Mouse (Mus musculus) limb, embryonic 15.5 days (tissue): Measurements from ENCODE around the gene Ankrd66. TPM values are rescaled to one million over a fixed set of nuclear protein-coding genes. Genes with fewer than 3 reads are reported as not detected.

Experiments used
- ATAC-seq: fragments of 200-750 bp; cut with Nextera tagmentation; 2 replicates; pipeline ENCODE4 v1.8.0; 2017; ENCODE audit warnings: low read depth, moderate TSS enrichment; ENCODE audit not compliant: insufficient number of reproducible peaks, low FRiP score, low TSS enrichment
- H3K27ac ChIP-seq: fragments of 300-500 bp; sonication (generic); 2 replicates; pipeline ENCODE4 v1.5.1; 2015; ENCODE audit warnings: moderate library complexity, mild to moderate bottlenecking, inconsistent platforms
- H3K27me3 ChIP-seq: fragments of 300-500 bp; sonication (generic); 2 replicates; pipeline ENCODE4 v1.6.1; 2015; ENCODE audit warnings: inconsistent platforms
- H3K36me3 ChIP-seq: fragments of 300-500 bp; sonication (generic); 2 replicates; pipeline ENCODE4 v1.6.1; 2015; ENCODE audit warnings: inconsistent platforms
- H3K4me1 ChIP-seq: fragments of 300-500 bp; sonication (generic); 2 replicates; pipeline ENCODE4 v1.6.1; 2015; ENCODE audit warnings: inconsistent platforms
- H3K4me2 ChIP-seq: fragments of 300-500 bp; sonication (generic); 2 replicates; pipeline ENCODE4 v1.6.1; 2015; ENCODE audit warnings: mild to moderate bottlenecking, inconsistent platforms
- H3K4me3 ChIP-seq: fragments of 300-500 bp; sonication (generic); 2 replicates; pipeline ENCODE4 v1.5.1; 2015; ENCODE audit warnings: mild to moderate bottlenecking, inconsistent platforms
- H3K9ac ChIP-seq: fragments of 300-500 bp; sonication (generic); 2 replicates; pipeline ENCODE4 v1.6.1; 2015; ENCODE audit warnings: inconsistent platforms
- H3K9me3 ChIP-seq: fragments of 300-500 bp; sonication (generic); 2 replicates; pipeline ENCODE4 v1.6.1; 2016; ENCODE audit warnings: inconsistent platforms
- WGBS: fragments of 180-500 bp; shearing (Covaris S2); methylation state at CpG from one replicate; pipeline ENCODE4 v1.1.7; 2015; 5-methylcytosine and 5-hydroxymethylcytosine counted together
- polyA plus RNA-seq: library from polyadenylated mRNA; unstranded; fragments of >200 nt; fragmentation: Nextera tagmentation; extraction: Ambion mirVana; gene quantifications from 2 replicates; pipeline ENCODE4 v1.2.1, GENCODE M21; 2015

Gene Ankrd66
- polyA plus RNA-seq: 0.14 and 0.18 TPM in 2 replicates

DNA sequence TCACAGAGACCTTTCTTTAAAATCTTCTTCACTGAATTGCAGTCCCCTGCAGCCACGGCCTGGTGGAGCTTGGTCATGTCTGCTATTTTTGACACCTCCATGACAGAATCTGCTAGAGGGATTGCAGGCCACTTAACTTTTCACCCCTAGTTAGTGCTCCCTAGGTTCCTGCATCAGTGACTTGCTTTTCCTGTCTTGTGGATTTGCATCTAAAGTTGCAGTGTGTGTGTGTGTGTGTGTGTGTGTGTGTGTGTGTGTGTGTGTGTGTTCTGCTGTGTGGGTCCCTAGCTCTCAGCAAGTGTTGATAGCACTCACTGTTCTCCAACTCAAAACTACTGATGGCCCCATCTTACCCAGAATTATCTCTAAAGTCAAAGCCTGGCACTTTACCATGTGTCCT is at the start of gene Ankrd66:
Ankrd66 (minus strand) TSS at position 101 of the 400 bp plus-strand sequence.
- H3K4me2 ChIP-seq: no peak within 1 kb of the TSS
- no peaks in the 10 kb centered on the region for H3K36me3 ChIP-seq
- H3K9ac ChIP-seq: no peak within 1 kb of the TSS
- H3K27me3 ChIP-seq: no peaks in the 10 kb centered on the region
- H3K9me3 ChIP-seq: no peaks in the 10 kb centered on the region
- H3K4me3 ChIP-seq: no peak within 1 kb of the TSS
- WGBS: 20% methylated on average over 1 of the region's 1 CpGs
- H3K27ac ChIP-seq: no peak within 1 kb of the TSS
- ATAC-seq: no peak
- H3K4me1 ChIP-seq: no peaks in the 10 kb centered on the region

DNA sequence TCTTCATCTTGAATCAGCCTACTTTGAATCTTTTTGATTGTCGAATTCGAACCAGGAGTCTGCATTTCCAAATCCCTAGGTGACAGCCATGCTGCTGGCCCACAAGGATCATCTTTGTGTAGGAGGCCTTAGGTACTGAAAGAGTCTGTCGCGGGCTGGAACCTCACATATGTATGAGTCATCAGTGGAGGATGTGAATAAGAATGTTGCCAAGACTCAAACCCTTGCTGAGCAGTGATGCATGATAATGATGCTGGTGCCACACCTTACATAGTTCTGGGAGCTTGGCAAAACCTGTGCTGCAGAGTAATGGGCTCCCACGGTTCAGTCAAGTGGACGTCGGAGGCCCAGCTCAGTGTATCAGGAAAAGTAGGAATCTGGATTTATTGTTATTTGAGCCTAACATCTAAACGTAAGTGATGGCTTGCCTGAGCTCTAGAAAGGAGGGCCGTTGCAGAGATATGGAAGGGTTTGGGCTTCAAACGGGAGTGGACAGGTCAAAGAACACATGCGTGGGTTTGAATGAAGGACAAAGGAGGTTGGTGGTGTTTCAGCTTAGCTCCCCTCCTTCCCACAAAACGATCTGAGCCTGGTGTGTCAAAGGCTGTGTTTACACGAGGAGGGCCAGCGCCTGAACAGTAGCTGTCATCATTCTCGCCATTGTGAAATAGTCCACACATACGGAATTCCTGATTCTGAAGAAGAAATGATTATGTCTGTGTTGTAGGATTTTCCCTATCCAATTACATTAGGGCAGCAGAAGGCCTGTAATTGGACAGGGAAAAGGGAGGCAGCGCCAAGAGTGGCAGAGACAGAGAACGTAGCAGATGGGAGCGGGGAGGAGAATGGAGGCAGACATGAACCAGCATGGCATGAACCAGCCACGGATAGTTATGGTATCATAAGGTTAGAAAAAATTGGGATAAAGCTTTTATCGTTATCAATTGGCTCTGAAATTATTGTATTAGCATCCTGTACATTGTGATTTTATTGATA is 49.2 kb upstream of the Ankrd66 start:
- no peaks in the 10 kb centered on the region for H3K4me1 ChIP-seq
- H3K9me3 ChIP-seq: no peaks in the 10 kb centered on the region
- no peak overlapping the region for H3K4me2 ChIP-seq
- H3K4me3 ChIP-seq: no peak overlapping the region
- WGBS: 85% methylated on average over 21 of the region's 21 CpGs
- no peaks in the 10 kb centered on the region for H3K36me3 ChIP-seq
- H3K27ac ChIP-seq: no peak overlapping the region
- no peaks in the 10 kb centered on the region for H3K27me3 ChIP-seq
- no peak overlapping the region for H3K9ac ChIP-seq
- ATAC-seq: no peak

DNA sequence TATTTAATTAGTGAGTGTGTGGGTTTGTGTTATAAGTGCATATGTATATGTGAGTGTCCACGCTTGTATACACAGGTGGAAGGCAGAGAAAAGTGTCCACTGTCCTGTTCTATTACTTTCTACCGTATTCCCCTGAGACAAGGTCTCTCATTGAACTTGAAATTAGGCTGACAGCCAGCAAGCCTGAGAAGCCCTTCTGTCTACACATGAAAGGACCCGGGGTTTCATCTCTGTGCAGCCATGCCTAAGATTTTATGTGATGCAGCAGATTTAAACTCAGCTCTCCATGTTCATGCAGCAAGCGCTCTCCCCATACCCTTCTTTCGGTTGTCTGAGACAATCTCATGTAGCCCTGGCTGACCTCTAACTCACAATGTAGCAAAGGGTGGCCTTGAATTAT is 47.1 kb upstream of the Ankrd66 start:
- 90% methylated on average over 5 of the region's 5 CpGs for WGBS
- no peak overlapping the region for H3K9ac ChIP-seq
- H3K36me3 ChIP-seq: no peaks in the 10 kb centered on the region
- ATAC-seq: no peak
- no peaks in the 10 kb centered on the region for H3K27me3 ChIP-seq
- H3K4me1 ChIP-seq: no peaks in the 10 kb centered on the region
- no peak overlapping the region for H3K27ac ChIP-seq
- no peaks in the 10 kb centered on the region for H3K9me3 ChIP-seq
- H3K4me2 ChIP-seq: no peak overlapping the region
- no peak overlapping the region for H3K4me3 ChIP-seq

DNA sequence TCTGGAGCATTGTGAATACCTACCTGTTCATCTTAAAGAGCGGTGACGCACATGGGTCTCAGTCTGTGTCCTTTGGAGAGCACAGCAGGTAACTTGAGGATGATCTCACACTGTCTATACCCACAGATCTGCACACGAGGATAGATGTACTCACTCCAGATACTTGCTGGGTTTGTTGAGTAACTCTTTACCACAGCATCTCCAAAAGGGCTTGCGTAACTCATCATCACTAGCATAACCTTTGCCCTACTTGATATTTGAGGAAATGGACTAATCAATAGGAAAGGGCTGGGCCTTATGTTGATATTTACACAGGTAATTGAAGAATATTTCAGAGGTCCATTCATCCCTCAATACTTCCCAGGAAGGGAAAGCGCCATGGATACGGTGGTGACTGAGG is 46.3 kb upstream of the Ankrd66 start:
- H3K9ac ChIP-seq: no peak overlapping the region
- no peak overlapping the region for H3K4me3 ChIP-seq
- no peak for ATAC-seq
- no peak overlapping the region for H3K4me2 ChIP-seq
- no peaks in the 10 kb centered on the region for H3K27me3 ChIP-seq
- H3K27ac ChIP-seq: no peak overlapping the region
- H3K4me1 ChIP-seq: no peaks in the 10 kb centered on the region
- WGBS: 88% methylated on average over 6 of the region's 6 CpGs
- H3K9me3 ChIP-seq: no peaks in the 10 kb centered on the region
- no peaks in the 10 kb centered on the region for H3K36me3 ChIP-seq

DNA sequence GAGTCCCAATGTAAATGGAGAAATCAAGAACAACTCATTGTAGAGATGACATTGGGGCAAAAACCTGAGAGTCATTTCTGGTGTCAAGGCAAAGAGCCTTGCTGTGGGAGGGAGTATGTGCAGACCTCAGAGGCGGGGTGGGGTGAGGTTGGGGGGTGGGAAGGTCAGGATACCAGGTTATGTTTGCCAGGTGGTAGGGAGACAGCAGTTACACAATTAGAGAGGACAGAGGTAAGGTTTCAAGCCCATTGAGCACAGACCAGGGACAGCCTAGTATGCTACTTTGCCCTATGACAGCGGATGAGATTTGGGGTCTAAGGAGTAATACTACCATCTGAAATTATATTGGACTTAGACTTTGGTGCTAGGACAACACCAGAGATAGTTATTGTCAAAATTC is 43.8 kb upstream of the Ankrd66 start:
- 80% methylated on average over 2 of the region's 2 CpGs for WGBS
- Histone ChIP-seq H3K4me2 (no peak overlapping the region), H3K4me1 (peaks cover 5% of the 10 kb centered on the region; the same call in 1 of the 2 replicates), H3K9me3 (no peaks in the 10 kb centered on the region), H3K4me3 (no peak overlapping the region), H3K36me3 (no peaks in the 10 kb centered on the region), H3K27ac (no peak overlapping the region), H3K27me3 (no peaks in the 10 kb centered on the region), H3K9ac (no peak overlapping the region)
- no peak for ATAC-seq

DNA sequence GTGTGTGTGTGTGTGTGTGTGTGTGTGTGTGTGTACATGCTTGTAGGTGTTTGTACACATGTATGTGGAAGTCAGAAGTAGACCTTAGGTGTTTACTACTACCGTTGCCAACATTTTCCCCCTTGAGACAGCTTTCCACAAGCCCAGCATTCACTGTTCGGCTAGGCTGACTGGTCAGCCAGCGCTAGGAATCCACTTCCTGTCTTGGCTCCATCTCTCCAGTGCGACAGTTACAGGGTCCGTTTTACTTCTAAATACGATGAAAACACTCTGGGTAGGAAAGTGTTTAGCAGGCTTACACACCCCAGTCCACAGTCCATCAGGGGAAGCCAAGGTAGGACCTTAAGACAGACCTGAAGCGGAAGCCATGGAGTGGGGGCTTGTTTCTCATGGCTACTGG is 41.3 kb upstream of the Ankrd66 start:
- Histone ChIP-seq H3K27ac (no peak overlapping the region), H3K4me1 (peaks cover 10% of the 10 kb centered on the region; the same call in 1 of the 2 replicates), H3K9ac (no peak overlapping the region), H3K27me3 (no peaks in the 10 kb centered on the region), H3K36me3 (no peaks in the 10 kb centered on the region), H3K9me3 (no peaks in the 10 kb centered on the region), H3K4me3 (no peak overlapping the region), H3K4me2 (no peak overlapping the region)
- WGBS: 64% methylated on average over 7 of the region's 7 CpGs
- no peak for ATAC-seq

DNA sequence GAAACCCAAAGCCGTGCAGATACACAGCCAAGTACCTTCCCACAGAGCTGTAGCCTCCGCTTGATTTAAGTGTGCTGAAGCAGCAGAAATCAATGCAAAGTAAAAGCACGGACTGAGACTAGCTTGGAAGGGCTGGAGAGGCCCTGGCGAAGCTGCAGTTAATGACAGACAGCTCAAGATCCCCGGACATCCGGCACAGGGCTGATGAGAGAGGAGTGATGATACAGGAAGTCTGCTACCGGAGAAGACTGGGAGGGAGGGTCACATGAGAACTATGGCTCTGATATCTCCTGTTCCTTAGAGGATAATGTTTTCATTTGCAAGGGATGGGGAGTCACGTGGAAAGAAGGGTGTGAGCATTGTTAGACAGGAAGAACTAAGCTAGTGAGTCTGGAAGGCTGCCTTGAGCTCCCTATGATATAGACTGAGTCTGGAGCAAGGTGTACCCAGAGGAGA is 37.6 kb upstream of the Ankrd66 start:
- 25% methylated on average over 8 of the region's 8 CpGs for WGBS
- H3K36me3 ChIP-seq: no peaks in the 10 kb centered on the region
- H3K4me3 ChIP-seq: no peak overlapping the region
- H3K9ac ChIP-seq: no peak overlapping the region
- H3K9me3 ChIP-seq: no peaks in the 10 kb centered on the region
- peak overlapping the region; percentile 27; the same call in 1 of the 2 replicates for H3K27ac ChIP-seq
- no peaks in the 10 kb centered on the region for H3K27me3 ChIP-seq
- peaks cover 10% of the 10 kb centered on the region; the same call in 1 of the 2 replicates for H3K4me1 ChIP-seq
- no peak overlapping the region for H3K4me2 ChIP-seq
- no peak for ATAC-seq

DNA sequence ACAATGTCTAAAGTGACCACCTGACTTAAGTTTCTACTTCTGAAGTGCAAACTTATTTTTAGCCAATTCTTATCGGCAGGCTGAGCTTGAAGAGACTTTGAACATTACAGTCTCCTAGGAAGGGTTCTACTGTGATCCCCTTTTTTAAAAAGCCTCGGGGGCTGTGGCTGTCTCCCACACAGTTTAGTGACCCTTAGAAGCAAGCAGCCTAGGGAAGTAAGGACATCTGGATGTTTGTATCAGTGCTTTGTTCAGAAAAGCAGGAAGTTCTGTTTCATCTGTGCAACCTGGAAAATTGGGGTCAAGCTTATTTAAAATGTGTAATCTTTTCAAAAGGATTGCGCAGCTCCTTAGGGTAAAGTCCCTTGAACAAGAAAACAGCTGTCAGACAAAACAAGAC is 37.0 kb upstream of the Ankrd66 start:
- Histone ChIP-seq H3K4me2 (no peak overlapping the region), H3K4me3 (no peak overlapping the region), H3K9me3 (no peaks in the 10 kb centered on the region), H3K4me1 (peaks cover 10% of the 10 kb centered on the region; the same call in 1 of the 2 replicates), H3K36me3 (no peaks in the 10 kb centered on the region), H3K27ac (0 out of 2 replicates have a peak overlapping the region, but pooled peaks have one; percentile 27), H3K9ac (no peak overlapping the region), H3K27me3 (no peaks in the 10 kb centered on the region)
- WGBS: 19% methylated on average over 3 of the region's 3 CpGs
- ATAC-seq: no peak

DNA sequence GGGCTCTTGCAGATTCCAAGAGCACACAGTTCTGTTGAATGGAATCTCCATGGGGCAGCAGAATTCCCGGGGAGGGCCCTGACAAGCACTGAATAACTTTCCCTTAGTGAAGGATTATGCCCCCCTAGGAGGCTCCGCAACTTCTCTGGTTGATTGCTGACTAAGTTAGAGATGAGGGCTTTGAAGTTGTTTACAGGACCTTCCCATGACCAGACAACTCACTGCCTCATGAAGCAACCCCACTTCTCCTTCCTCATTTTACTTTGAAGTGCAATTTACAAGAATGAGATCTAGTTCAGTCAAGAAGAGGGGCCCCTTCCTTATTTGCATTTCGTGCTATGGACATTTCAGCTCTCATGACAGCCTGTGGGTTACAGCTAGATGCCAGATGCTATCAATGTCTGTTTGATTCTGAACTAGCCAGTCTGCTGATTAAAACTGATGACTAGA is 30.2 kb upstream of the Ankrd66 start:
- Histone ChIP-seq H3K27me3 (no peaks in the 10 kb centered on the region), H3K4me2 (no peak overlapping the region), H3K4me1 (peaks cover 3% of the 10 kb centered on the region; the same call in 1 of the 2 replicates), H3K36me3 (no peaks in the 10 kb centered on the region), H3K27ac (no peak overlapping the region), H3K9me3 (no peaks in the 10 kb centered on the region), H3K4me3 (no peak overlapping the region), H3K9ac (no peak overlapping the region)
- no peak for ATAC-seq
- WGBS: 39% methylated on average over 3 of the region's 3 CpGs

DNA sequence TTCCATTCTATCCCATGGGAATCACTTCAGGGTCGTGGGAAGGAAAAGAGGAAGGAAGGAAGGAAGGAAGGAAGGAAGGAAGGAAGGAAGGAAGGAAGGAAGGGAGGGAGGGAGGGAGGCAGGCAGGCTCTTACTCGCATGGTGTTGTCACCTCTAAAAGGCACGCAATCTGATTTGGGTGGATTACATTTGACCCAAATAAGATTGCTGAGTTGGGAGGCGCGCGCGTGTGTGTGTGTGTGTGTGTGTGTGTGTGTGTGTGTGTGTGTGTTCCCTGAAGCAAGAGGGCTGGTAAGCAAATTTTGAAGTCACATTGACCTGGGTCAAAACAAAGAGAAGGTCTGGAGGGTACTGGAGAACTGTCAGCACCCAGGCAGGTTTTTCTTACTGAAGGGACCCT is 25.8 kb upstream of the Ankrd66 start:
- ATAC-seq: no peak
- H3K27ac ChIP-seq: no peak overlapping the region
- H3K4me2 ChIP-seq: no peak overlapping the region
- no peak overlapping the region for H3K9ac ChIP-seq
- H3K9me3 ChIP-seq: no peaks in the 10 kb centered on the region
- H3K36me3 ChIP-seq: no peaks in the 10 kb centered on the region
- H3K4me1 ChIP-seq: peaks cover 11% of the 10 kb centered on the region
- H3K4me3 ChIP-seq: no peak overlapping the region
- WGBS: 54% methylated on average over 7 of the region's 7 CpGs
- no peaks in the 10 kb centered on the region for H3K27me3 ChIP-seq

DNA sequence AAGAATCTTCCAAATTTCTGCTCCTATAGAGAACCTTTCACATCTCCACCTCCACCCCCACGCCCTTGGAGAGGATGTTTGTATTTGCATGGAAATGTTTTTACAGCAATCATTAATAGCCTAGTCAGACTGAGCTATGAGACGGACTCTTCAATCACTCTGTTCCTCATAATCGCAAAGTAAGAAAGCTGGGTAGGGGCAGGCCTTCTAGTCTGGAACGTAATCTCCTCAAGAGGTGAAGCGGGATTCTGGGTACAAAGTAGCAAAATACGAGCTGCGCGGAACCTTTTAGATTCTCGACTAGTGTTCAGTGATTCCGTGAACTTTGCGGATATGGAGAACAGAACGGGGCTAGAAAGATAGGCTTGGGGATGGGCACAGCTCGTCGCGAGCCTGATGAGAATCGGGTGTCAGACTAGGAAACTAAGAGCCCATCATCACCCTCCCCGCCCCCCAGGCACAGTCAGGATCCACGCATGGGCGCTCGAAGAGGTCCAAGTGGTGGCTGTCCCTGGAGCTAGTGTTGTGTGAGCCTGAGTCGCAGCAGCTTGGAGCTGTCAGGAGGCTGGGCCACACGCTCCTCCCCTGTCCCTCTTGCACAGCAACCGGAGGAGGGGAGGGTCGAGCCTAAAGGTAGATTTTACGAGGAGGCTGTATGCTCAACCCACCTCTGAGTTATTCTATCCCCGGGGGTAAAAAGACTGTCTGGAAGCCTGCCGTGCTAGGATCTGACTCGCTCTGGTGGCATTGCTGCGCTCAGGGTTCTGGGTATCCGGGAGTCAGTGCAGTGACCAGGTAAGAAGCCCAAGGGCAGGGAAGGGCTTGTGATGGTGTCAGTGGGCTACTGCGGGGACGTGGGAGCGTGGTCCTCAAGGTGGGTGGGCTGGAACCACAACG is 24.8 kb upstream of the Ankrd66 start, which contains the start of gene Pla2g7:
Pla2g7 (plus strand) TSS at position 107 of the 897 bp plus-strand sequence.
- Histone ChIP-seq H3K4me3 (peak within 1 kb of the TSS; percentile 45), H3K27me3 (no peaks in the 10 kb centered on the region), H3K36me3 (no peaks in the 10 kb centered on the region), H3K4me1 (peaks cover 11% of the 10 kb centered on the region), H3K9me3 (no peaks in the 10 kb centered on the region), H3K9ac (peak within 1 kb of the TSS; percentile 26; the same call in 1 of the 2 replicates), H3K27ac (0 out of 2 replicates have a peak within 1 kb of the TSS, but pooled peaks have one; percentile 5), H3K4me2 (peak within 1 kb of the TSS; percentile 85)
- 0 out of 2 replicates have a peak, but pooled peaks have one; percentile 72 for ATAC-seq
- 0% methylated on average over 34 of the region's 34 CpGs for whole genome bisulfite sequencing
